Mouse (Mus musculus): ENCODE measurements around the gene Wdr38.

Wdr38 gene

DNA sequence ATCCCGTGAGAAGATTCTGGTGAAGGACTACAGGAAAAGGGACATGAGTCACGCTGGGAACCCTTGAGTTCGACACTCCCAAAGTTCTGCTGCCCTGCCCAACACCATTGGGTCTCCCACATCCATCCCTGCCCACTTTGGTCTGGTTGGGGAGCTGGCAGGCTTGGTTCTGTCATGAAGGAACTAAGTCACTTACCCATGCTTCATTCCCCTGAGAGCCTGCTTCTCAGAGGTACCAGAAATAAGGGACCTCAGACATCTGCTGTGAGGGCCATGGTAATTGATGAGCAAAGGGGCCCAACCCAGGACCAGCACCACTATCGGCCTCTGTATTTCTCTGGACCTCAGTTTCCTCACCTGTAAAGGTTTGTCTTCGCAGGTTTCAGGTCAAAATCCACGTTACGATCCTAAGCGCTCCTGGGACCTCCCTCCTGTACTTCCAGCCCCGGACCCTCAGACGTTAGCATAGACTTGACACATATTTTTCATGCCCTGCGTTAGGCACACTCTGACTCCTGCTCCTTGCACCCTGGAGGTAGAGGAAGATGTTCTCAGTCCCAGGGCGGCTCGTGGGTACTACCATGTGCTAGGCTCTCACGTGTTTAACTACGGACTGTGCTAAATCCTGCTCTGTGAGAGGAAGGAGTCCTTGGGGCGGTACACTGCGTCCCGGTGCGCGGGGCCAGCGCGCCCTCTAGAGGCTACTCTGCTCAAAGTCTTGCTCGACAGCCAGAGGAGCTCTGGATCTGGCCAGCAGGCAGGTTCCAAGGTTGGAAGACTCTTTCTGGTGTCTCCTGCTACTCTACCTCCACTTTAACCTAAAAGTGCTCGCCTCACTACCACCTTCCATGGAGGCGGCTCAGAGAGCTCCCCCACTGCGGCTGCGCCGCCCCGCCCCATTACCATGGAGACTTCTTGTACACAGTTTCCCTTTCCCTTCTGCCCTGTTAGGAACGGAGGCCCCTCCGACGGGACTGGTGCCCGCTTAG, at the start of gene Wdr38:
Wdr38 (plus strand) TSS at position 91 of the 989 bp plus-strand sequence.
- DNase-seq, result peak; percentile 91

GRCm38 (mm10) chr2:38947566-38947965, 49.7 kb upstream of the Wdr38 start:
- no peak for DNase-seq

DNA sequence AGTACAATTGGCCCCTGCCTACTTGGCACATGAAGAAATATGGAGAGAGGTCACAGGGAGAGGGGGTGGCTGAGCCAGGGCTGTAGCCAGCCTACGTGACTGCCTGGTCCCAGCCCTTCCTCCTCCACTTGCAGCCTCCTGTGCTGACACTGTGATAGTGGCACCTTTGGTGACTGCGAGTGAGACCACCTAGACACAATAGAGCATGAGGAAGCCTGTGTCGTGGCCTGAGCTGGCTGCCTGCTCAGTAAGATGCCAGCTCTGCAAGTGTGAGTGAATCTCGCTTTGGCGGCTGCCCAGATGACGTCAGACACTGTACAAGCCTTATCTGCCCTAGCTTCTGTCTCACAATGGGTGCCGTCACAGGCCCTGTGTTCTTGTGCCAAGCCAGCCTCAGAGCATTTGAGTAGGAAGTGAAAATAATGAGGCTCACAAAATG, 47.0 kb upstream of the Wdr38 start:
- DNase-seq, result peak; percentile 73

DNA sequence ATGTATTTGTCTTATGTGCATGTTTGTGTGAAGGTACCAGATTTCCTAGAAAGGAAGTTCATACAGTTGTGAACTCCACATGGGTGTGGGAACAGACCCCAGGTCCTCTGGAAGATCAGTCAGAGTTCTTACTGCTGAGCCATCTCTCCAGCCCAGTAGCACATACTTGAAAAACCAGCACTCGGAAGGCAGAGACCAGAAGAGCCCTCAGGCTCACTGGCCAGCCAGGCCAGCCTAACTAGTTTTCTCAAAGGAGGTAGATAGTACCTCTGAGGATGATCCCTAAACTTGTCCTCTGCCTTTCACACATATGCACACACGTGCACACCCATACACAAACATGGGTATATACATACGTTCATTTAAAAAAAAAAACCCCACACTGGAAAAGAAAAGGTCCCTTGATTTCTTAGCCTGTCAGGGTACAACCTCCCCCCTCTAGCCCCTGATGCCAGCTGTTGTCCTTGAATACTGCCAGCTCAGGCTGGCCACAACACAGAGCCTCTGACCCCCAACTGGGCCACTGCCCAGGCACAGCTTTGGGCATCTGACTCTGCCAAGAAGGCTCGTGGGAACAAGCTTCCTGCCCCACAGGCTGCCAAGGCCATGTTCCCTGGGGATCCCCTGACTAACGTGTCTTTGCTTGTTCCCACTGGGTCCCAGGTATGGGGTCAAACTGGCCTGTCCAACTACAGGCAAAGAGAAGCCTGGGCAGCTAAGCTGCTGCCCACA, 44.0 kb upstream of the Wdr38 start:
- DNase-seq, result peak; percentile 8

DNA sequence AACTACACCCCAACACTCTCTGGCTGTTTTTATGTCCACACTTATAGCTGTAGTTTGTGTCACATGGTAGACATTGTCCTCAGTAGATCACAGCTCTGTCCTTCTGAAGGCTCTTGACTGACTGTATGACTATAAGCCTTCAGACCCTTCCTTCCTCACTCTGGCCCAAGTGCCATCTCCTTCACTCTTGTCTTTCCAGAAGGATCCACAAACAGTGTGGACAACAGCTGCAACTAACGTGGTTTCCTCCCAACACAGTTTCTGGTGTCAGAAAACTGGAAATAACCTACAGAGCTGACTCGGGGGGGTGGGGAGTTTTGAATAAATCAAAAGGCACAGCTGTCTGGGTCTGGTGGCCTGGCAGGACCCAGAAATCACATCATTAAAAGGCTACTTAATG, 41.2 kb upstream of the Wdr38 start:
- no peak for DNase-seq

- no peak for DNase-seq
Measured at GRCm38 (mm10) chr2:38957671-38958223, 39.5 kb upstream of the Wdr38 start.

DNA sequence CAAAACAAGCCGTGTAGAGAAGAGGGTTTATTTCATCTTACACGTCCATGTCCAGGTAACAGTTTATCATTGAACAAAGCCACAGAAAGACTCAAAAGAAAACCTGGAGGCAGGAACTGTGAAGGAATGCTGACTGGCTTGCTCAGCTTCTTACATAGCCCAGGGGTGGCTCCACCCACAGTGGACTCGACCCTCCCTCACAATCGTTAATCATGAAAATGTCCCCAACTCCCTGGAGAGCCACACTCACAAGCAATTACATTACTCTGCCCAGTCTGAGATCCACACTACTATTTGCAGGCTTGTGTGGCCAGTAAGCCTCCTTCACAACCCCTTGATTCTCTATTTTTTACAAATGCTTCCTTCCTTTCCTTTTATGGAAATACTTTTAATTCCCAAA, 33.1 kb upstream of the Wdr38 start:
- no peak for DNase-seq

DNA sequence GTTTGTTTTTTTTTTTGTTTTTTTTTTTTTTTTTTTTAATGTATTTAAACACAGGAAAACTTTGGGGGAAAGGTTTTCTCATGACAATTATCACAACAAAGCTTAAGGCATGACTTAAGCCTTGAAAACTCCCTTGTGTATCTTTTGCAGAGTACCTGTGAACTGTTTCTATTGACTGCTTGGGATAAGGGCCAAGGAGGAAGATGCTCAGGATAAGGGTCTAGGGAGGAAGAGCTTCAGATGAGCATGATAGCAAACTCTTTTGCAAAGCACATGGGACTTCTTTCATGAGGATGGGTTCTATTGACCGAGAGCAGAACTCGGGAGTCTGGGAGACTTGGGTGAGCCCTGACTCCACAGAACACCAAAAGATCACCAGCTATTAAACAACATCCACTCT, 27.6 kb upstream of the Wdr38 start:
- no peak for DNase-seq

DNA sequence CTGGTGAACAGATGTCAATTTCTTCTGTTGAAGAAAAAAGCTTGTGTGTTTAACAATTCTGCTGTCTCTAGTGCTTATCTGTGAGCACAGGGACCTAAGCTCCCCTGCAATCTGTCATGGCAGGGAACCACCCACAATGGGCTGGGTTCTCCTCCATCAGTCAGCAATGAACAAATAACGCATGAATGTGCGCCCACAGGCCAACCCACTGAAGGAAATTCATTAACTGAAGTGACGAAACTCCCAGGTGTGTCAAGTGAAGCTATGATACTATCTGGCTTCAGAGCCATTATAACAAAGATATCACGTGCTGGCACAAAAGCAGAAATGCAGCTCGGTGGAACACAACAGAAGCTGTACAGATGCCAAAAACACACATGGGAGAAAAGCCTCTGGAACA, 27.2 kb upstream of the Wdr38 start:
- no peak for DNase-seq

DNA sequence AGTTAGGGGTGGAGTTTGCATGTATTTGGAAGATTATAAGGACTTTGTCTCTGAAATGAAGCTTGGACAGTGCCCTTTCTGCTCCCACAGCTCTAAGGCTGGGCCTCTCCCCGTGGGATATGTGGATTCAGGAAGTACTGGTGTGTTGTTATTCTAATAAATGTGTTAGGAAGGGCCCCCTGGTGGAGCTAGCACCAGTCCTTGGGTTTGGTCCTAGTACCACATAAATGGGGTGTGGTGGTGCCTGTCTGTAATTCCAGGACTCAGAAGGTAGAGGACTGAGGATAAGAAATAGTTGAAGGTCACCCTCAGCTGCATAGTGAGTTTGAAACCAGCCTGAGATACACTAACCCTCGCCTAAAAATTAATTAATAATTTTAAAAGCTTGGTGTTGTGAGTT, 24.1 kb upstream of the Wdr38 start:
- DNase-seq, result no peak

DNA sequence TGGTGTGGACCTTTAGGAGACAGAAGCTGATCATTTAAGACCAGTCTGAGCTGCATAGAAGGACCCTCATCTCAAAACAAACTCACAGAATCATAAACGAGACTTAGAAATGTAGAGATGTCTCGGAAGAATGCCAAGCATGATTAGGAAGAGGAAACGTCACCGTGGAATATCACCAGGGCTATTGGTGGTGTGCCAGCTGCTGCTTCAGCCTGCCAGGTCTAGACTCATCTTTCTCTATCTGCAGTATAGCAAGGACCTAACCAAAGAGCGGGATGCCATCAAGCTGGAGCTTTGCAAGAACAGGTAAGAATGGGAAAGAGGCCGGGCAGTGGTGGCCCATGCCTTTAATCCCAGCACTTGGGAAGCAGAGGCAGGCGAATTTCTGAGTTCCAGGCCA, 23.6 kb upstream of the Wdr38 start:
- DNase-seq, result no peak

DNA sequence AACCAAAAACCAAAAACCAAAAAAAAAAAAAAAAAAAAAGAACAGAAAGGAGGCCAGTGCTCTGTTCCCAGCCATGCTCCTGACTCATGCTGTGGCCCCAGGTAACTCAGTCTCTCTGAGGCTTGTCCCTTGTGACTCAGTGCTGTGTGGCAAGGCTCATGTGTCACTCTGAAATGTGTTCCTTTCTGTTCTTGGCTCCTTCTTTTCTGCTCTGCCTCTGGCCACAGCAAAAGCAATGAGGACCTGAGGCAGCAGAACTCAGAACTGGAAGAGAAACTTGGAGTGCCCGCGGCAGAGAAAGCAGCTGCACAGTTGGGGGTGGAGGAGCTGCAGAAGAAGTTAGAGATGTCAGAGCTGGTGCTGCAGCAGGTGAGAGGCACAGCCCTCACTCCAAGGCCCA, 23.1 kb upstream of the Wdr38 start:
- no peak for DNase-seq

- no peak for DNase-seq
Measured at GRCm38 (mm10) chr2:38975181-38975580, 22.1 kb upstream of the Wdr38 start.

DNA sequence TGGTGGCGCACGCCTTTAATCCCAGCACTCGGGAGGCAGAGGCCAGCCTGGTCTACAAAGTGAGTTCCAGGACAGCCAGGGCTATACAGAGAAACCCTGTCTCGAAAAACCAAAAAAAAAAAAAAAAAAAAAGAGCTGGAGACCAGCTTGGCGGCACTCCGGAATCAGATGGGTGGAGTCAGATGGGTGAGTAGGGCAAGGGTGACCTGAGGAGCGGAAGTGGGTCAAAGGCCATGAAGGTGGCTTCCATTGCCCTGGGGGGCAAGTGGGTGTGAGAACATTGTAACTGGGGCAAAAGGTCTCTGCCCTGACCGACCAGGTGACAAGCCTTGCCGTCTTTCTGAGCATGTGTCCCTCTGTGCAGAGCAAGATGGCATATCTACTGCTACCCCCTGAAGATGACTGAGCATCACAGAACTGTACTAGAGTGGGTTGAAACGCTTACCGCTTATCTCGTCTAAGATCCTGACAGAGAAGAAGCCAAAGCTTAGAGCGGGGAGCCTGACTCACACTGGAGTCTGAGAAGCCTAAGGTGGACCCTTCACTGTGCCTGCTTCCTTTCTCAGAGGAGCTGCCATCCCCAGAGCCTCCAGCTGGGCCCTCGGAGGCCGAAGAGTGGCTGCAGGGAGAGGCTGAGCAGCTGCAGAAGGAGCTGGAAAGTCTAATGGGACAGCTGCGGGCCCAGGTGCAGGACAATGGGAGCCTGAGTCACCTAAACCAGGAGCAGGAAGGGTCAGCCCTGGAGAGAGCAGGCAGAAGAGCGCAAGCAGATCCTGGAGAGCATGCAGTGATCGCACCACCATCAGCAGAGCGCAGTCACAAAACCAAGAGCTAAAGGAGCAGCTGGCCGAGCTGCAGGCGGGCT, 21.1 kb upstream of the Wdr38 start:
- DNase-seq, result no peak

- DNase-seq, result no peak
Measured at GRCm38 (mm10) chr2:38977837-38978236, 19.4 kb upstream of the Wdr38 start.

DNA sequence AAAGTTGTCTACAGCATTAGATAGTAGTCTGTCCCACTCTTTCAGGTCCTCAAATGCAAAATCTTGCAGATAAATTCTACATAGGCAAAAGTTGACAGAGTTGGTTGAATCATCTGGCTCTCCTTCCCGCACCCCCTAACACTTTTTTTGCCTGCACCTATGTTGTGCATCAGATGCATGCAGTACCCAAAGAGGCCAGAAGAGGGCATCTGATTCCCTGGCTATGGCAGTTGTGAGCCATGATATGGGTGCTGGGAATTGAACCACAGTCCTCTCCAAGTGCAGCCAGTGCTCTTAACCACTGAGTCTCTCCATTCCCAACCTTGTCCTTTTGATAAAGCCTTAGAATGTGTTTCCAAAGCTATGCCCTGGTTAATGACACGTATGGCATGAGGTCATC, 13.8 kb upstream of the Wdr38 start:
- DNase-seq, result no peak

DNA sequence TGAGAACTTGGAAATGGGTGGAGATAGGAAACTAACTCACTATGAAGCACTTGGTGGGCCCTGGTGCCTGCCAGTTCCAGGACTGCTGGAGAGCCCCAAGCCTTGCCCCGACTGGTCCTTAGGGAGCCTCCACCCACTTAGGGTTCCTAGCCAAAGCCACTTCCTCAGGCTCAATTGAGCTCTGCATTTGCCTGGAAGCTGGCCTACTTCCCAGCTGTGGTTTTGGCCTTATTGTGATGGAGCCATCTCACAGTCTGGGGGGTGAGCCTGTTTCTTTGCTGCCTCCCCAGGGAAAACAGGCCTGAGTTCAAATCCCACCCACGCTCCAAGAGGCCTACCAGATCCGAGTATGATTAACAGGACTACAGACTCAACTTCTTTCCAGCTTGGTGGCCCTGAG, 10.7 kb upstream of the Wdr38 start:
- no peak for DNase-seq

- no peak for DNase-seq
Measured at GRCm38 (mm10) chr2:38987371-38987770, 9.9 kb upstream of the Wdr38 start.

GRCm38 (mm10) chr2:38987803-38988510, 9.3 kb upstream of the Wdr38 start:
- no peak for DNase-seq

GRCm38 (mm10) chr2:38988929-38989328, 8.3 kb upstream of the Wdr38 start:
- no peak for DNase-seq

- DNase-seq, result no peak
Measured at GRCm38 (mm10) chr2:38992004-38992403, 5.3 kb upstream of the Wdr38 start.

GRCm38 (mm10) chr2:38992452-38992851, 4.8 kb upstream of the Wdr38 start:
- no peak for DNase-seq

Measured in cerebellum, adult 8-10 months (tissue).